Mouse (Mus musculus) kidney, postnatal 36 days (tissue): ENCODE data around the gene Fam186b.
"Not testable (repeated sequence)": the region's sequence is repeated elsewhere in the genome, so short reads cannot be mapped to it uniquely, and the experiment has no call there.

ENCODE experiments used
- DNase-seq, 2 experiments: peaks; one replicate each; pipeline ENCODE4 v3.0.0; 2021 to 2022; ENCODE audit warnings: mixed read lengths in 2 of 2

The Fam186b gene

DNA sequence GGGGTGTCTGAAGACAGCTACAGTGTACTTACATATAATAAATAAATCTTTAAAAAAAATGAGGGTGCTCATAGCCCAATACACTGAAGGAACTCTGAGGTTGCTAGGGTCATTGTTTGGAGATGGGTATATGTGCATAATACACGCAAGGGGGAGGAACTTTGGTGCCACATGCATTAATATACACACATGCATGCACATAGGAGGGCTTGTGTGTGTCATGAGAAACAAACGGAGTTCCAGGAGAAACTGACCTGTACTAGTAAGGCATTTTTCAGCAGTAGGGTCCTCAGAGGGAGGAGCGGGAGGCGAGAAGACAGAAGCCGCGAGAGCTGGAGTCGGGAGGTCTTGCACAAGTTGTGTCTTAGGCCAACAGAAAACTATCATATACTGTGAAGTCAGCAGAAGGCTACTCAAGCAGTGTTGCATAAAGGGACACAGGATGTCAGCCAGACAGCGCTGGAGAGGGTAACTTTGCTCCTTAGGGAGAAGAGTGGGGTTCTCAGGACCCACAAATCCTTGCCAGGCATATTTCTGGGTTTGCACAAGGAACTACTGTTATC, 36.4 kb downstream of the Fam186b start:
- DNase-seq = no peak

- DNase-seq = no peak
Measured at GRCm38 (mm10) chr15:99255241-99255749, 40.4 kb downstream of the Fam186b start.

GRCm38 (mm10) chr15:99254477-99255005, 41.1 kb downstream of the Fam186b start:
- DNase-seq = no peak

GRCm38 (mm10) chr15:99253772-99254171, 41.9 kb downstream of the Fam186b start:
- DNase-seq = no peak

GRCm38 (mm10) chr15:99253175-99253479, 42.6 kb downstream of the Fam186b start:
- not testable (repeated sequence) for DNase-seq

DNA sequence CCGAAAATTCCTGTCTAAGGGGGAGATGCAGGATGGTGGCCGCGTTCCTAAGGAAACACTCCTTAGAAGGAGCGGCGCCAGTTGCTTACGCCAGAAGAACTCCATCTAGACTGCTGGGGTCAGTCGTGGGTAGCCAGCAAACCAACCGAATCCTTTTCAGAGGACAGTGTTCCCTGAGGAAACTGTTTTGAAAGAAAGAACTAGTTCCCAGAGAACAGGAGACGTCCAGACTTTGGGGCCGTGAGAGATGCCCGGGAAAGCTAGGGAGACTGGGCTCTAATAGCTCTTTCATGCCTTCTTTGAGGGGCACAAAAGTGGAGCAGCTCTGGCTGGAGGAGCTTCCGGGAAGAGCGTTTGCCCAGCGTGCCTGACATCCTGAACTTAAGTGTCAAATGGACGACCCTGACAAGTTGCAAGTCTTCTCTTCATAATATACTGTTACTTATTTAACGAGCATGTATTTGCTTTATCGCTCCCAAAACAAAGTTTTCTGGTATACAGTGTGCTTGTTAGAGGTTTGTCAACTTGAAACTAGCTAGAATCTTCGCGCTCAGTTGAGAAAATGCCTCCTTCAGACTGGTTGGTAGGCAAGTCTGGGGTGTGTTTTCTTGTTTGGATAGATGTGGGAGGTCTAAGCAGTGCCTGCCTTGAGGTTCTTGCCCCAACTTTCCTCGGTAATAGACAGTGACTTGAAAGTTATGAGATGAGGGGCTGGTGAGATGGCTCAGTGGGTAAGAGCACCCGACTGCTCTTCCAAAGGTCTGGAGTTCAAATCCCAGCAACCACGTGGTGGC, 43.1 kb downstream of the Fam186b start:
- DNase-seq = peak in 1 of 2 experiments; percentile 70

- peak; percentile 97 to 99 for DNase-seq
Measured at GRCm38 (mm10) chr15:99251626-99252380, 43.9 kb downstream of the Fam186b start, which contains the start of gene Mcrs1. Mcrs1 (minus strand) TSS chr15:99251961.

GRCm38 (mm10) chr15:99251111-99251510, 44.6 kb downstream of the Fam186b start:
- peak; percentile 20 to 40 for DNase-seq

- no peak for DNase-seq
Measured at GRCm38 (mm10) chr15:99249938-99250337, 45.8 kb downstream of the Fam186b start.

- no peak for DNase-seq
Measured at GRCm38 (mm10) chr15:99248972-99249371, 46.7 kb downstream of the Fam186b start.

DNA sequence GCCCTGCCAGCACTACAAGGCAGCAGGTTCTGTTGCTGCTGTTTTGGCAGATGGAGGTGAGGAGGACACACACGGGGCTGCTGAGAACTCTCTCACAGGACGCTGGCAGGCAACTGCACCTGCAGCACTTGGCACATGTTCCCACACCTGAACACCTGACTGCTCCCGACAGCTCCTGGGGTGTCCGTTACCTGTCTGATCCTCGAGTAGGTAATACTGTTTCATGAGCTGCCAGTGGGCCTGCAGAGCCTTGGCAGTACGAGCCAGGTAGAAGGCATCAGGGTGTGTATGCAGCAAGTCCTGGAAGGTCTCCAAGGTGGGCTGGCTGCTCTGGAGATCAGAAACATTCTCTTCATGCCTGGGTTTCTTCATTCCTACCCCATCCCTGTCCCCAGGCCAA, 49.0 kb downstream of the Fam186b start:
- not testable (repeated sequence) for DNase-seq

- no peak for DNase-seq
Measured at GRCm38 (mm10) chr15:99242045-99242444, 53.6 kb downstream of the Fam186b start.

GRCm38 (mm10) chr15:99241249-99241648, 54.4 kb downstream of the Fam186b start:
- DNase-seq = no peak

DNA sequence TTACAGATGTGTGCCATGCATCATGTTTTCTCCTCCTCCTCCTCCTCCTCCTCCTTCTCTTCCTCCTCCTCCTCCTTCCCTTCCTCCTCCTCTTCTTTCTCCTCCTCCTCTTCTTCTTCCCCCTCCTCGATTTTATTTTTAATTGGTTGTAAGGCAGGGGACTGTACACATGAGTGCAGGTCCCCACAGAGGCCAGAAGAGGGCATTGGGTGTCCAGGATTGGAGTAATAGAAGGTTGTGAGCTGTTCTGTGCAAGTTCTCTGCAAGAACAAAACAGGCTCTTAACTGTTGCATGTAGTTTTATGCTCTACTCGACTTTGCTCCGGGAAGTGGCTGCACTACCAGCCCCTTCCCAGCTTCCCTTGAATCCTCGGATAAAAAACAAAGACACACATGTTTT, 55.6 kb downstream of the Fam186b start:
- DNase-seq = peak in 1 of 2 experiments; percentile 13

DNA sequence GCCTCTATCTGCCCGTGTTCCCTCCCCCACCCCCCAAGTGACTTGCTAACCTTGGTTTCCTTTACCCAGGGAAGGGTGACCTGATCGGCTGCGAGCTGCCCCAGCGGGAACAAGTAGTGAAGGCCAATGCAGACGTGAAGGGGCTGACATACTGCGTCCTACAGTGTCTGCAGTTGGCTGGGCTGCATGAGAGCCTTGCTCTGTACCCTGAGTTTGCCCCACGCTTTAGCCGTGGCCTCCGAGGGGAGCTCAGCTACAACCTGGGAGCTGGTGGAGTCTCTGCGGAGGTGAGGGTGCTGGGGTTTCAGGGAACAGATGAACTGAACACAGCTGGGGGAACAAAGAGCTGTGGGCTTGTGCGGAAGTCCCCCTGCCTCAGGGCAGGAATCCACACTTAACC, 57.7 kb downstream of the Fam186b start:
- no peak for DNase-seq

DNA sequence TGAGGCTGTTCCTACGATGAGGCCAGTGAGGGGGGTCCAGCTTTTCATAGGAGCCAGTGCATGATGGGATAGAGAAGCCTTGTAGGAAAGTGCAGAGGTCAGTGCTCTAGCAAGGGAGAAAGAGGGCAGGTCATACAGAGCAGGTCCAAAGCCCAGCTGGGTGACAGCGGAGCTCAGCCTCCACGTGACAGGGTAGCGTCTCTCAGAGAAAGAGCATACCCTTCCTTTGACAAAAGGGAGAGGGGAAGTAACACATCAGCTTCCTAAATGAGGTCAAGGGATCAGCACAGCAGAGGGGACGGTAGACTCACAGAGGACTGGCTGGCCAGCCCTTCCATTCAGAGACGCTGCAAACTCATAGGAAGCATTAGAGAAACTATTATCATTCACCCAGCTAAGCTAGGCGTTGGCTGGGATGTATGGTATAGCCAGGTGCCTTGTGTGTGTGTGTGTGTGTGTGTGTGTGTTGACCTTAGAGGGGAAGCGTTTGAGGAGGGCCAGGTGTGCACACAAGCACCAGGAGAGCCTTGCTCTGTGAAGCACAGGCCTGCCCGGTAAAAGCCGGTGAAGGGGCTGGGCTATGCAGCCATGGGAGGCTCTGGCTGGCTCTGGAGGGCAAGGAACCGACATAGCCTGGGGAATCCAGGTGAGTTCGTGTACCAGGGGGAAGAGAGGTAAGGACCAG, 61.2 kb downstream of the Fam186b start:
- DNase-seq = no peak

GRCm38 (mm10) chr15:99233719-99234118, 62.0 kb downstream of the Fam186b start:
- DNase-seq = no peak

- no peak for DNase-seq
Measured at GRCm38 (mm10) chr15:99231998-99232397, 63.7 kb downstream of the Fam186b start.

GRCm38 (mm10) chr15:99226090-99226489, 69.6 kb downstream of the Fam186b start:
- DNase-seq = no peak

DNA sequence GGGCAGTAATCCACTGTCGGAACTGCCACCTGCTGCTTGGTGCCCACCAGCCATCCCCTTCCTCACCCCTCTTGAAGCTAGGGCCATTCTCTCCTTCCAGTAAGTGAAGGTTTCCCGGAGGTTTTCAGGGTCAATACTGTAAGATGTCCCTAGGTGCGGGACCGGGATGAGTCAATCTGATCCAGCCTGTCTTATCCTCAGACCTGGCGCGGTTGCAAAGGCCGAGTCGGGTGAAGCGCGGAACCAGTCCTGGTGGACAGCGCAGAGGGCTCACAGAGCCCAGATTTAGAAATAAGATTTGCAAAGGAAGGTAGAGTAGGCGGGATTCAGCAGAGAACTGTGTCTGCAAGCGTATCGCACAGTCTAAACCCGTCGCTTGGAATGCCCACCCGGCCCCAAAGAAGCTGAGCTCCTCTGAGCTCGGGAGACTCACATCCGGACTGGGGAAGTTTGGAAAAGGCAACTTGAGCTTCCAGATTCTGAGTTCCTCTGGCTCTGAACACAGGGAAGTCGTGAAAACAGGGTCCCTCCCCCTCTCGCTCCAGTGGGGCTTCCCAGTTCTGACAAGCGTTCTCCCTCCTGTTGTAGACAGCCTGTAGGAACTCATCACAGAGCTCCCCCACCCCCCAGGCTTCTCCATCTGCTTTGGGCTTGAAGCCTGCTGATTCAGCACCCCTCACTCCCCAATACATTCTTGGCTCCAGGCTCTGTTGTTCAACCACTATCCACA, 70.4 kb downstream of the Fam186b start:
- DNase-seq = peak in 1 of 2 experiments; percentile 19

DNA sequence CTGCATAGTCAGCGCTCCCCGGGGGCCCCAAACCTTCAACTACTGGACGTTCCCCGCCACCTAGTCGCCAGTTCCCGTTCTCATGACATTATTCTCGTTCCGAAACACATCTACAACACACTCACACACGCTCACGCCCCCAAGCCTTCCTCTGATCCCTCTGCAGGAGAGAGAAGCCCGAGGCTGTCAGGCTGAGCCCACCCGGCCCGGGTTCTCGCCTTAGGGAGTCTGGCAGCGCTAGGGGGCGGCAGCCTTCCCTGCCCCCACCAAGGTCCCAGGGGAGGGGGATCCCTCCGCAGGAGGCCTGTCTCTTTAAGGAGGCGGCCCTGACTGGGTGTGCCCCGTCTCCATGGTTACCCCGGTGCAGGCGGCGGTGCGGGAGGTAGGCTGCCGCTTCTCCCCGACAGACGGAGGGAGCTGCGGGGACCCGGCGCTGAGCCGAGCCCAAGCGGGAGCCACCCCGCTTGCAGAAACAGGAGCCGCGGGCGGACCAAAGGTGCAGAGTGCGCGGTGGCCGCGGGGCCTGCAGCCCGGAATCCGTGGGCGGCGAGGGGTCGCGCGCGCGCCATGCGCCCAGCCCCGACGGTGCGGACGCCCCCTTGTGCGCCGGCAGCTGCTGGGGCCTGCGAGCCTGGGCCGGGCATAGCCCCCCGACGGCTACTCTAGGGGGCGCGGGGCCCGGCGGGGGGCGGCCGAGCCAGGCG, 71.3 kb downstream of the Fam186b start, which contains the start of gene Kcnh3:
Gene Kcnh3 (plus strand): TSS at position 654 of the 704 bp plus-strand sequence.
- DNase-seq = peak; percentile 63 to 79
